Mouse (Mus musculus): ENCODE results near the gene Jmjd1c. TPM values are rescaled to one million over a fixed set of nuclear protein-coding genes. Genes with fewer than 3 reads are reported as not detected.

The Jmjd1c gene
- polyA plus RNA-seq, 1 experiment, result 42.4 TPM

DNA sequence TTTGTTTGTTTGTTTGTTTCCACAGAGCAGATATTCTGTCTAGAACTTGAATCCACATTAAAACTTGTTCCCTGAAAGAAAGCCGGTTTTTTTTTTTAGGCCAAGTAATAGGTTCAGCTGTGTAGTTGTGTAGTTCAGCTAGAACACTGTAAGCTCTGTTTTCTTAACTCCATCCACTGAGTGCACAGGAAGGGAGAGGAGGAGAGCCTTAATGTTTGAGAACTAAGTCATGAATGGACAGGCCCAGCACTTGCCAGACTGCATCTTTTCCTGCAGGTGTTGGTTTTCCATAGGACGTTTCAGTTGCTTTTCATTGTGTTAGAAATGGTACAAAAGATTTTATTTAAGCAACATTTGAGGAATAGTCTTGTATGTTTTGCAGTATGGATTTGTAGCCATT is 48.3 kb downstream of the Jmjd1c start:
- TF ChIP-seq CTCF (IDR thresholded peaks at IDR 0.05; ENCODE audit: borderline replicate concordance, extremely low read depth, insufficient read depth, insufficient read length) (no peak), POLR2A (IDR thresholded peaks at IDR 0.05; ENCODE audit: borderline replicate concordance, extremely low read depth, insufficient read depth, insufficient read length, poor library complexity, severe bottlenecking) (no peak)
- DNase-seq (ENCODE audit: low read depth), result peak; percentile 23

DNA sequence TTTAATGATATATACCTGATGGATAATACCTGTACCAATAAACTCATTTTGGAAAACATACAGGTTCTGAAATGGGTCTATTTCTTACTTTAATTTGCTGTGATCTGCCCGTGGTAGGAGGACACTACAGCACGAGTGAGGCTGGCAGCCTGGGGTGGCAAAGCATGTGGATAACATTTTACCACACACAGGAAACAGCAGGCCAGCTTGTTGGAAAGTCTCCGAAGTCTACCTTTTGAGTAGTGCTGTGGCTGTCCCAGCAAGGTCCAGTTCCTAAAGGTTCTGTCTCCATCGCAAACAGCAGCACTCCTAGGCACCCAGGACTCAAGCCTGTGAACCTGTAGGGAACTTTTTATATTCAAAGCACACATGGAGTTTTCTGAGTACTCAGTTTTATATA is 49.7 kb downstream of the Jmjd1c start:
- no peak for DNase-seq (ENCODE audit: low read depth)
- TF ChIP-seq POLR2A (IDR thresholded peaks at IDR 0.05; ENCODE audit: borderline replicate concordance, extremely low read depth, insufficient read depth, insufficient read length, poor library complexity, severe bottlenecking) (no peak), CTCF (IDR thresholded peaks at IDR 0.05; ENCODE audit: borderline replicate concordance, extremely low read depth, insufficient read depth, insufficient read length) (no peak)

DNA sequence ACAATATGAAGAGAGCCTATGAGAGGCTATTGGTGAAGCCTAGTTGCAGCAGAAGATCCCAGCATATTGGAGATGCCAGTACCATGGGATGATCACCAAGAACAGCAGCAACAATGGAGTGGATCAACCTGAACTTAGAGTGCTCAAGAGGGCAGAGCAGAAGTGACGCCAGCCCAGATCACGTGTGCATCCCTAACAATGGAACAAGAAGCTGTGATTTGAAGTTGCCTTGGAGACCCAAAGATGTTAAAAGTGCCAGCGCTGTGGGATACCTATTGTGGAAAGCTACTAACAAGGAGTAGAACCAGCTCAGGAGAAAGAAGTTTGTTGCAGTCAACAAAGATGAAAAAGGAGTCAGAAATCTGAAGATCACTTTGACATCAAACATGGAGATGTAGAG is 55.8 kb downstream of the Jmjd1c start:
- TF ChIP-seq POLR2A (IDR thresholded peaks at IDR 0.05; ENCODE audit: borderline replicate concordance, extremely low read depth, insufficient read depth, insufficient read length, poor library complexity, severe bottlenecking) (no peak), CTCF (IDR thresholded peaks at IDR 0.05; ENCODE audit: borderline replicate concordance, extremely low read depth, insufficient read depth, insufficient read length) (no peak)
- DNase-seq (ENCODE audit: low read depth), result no peak

DNA sequence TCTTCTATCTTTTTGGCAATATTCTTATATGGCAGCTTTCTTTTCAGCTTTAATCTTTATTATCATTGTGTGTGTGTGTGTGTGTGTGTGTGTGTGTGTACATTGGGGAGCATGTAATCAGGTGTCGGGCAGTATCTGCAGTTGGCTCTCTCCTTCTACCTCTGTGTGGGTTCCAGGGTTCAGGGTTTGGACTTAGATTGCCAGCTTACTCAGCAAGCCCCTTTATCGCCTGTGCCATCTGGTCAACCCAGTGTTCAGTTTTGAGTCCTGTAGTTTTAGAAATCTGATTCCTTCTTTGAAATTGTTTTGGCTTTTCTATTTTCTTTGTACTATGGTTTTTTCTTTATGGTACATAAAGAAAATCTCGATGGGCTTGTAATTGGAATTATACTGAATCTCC is 58.7 kb downstream of the Jmjd1c start:
- DNase-seq (ENCODE audit: low read depth), result no peak
- TF ChIP-seq POLR2A (IDR thresholded peaks at IDR 0.05; ENCODE audit: borderline replicate concordance, extremely low read depth, insufficient read depth, insufficient read length, poor library complexity, severe bottlenecking) (no peak), CTCF (IDR thresholded peaks at IDR 0.05; ENCODE audit: borderline replicate concordance, extremely low read depth, insufficient read depth, insufficient read length) (no peak)

DNA sequence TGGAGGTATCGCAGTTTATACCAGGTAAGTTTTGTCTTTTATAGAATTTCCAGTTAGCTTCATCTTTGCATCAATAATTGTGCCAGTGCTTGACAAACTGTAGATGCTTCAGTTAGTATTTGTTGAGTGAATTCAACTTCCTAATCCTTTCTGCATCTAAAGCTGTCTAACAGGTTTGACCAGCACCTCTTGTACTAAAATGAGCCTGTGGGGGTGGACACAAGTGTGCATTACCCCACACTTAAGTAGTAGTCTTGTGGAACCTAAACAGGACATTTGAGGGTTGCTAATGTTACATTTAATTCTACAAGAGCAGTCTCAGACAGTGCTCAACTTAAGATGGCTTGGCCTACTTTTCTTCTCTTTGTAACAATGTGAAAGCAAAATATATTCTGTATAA is 78.1 kb downstream of the Jmjd1c start:
- TF ChIP-seq CTCF (IDR thresholded peaks at IDR 0.05; ENCODE audit: borderline replicate concordance, extremely low read depth, insufficient read depth, insufficient read length) (no peak), POLR2A (IDR thresholded peaks at IDR 0.05; ENCODE audit: borderline replicate concordance, extremely low read depth, insufficient read depth, insufficient read length, poor library complexity, severe bottlenecking) (no peak)
- no peak for DNase-seq (ENCODE audit: low read depth)

DNA sequence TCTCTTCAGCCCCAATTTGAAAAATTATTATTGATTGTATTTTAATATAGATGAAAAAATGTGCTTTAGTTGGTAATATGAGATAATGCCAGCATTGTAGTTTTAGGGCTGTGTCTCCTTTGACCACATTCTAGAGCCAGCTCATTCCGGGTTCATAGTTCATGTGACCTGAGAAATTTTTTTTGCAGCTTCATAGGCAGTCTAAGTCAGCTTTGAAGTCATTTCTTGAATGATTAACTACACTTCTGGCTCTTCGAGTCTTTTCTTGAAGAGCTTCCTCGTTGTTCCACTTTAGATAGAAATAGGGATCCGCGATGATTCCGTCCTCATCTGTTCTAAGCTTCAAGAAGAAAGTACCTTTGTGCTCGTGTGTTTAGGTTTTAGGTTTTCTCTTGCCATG is 80.1 kb downstream of the Jmjd1c start:
- DNase-seq (ENCODE audit: low read depth), result no peak
- TF ChIP-seq CTCF (IDR thresholded peaks at IDR 0.05; ENCODE audit: borderline replicate concordance, extremely low read depth, insufficient read depth, insufficient read length), result no peak
- no peak for TF ChIP-seq POLR2A (IDR thresholded peaks at IDR 0.05; ENCODE audit: borderline replicate concordance, extremely low read depth, insufficient read depth, insufficient read length, poor library complexity, severe bottlenecking)

DNA sequence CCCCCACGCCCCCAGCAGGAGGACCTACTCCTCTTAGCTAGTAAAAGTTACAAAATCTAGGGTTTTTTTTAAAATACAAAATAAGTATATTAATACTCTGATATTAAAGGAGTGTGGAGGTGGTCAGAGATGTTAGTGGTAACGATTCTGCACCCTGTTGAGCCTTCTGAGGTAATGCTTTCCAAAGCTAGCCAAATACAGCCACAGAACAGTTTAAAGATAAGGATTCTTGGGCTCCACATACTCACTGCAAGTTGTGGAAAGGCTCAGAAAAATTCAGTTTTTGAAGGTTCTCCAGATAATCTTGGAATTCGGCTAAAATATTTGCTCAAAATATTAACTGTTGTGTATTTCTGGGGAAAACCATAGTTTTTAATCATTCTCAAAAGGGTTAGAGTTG is 81.0 kb downstream of the Jmjd1c start:
- DNase-seq (ENCODE audit: low read depth), result no peak

DNA sequence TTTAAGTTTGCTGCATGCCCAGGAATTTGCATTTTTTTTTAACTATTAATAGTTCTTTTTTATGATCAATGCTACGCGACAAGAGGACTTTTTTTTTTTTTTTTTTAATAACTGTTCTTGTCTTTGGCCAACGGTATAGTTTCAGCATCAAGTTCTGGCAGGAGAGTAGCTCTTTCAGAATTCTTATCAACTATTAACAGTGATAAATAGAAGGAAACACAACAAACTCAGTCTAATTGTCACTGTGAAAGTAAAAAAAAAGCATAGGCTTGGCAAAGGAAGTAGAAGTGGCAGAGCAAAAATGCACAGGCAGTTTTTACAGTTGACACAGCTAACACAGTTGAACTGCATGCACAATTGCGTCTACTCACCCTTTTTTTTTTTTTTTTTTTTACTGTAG is 81.5 kb downstream of the Jmjd1c start:
- no peak for DNase-seq (ENCODE audit: low read depth)
- no peak for TF ChIP-seq CTCF (IDR thresholded peaks at IDR 0.05; ENCODE audit: borderline replicate concordance, extremely low read depth, insufficient read depth, insufficient read length)
- TF ChIP-seq POLR2A (IDR thresholded peaks at IDR 0.05; ENCODE audit: borderline replicate concordance, extremely low read depth, insufficient read depth, insufficient read length, poor library complexity, severe bottlenecking), result no peak

More for the DNA sequence above, 81.0 kb downstream of the Jmjd1c start:
- TF ChIP-seq POLR2A (IDR thresholded peaks at IDR 0.05; ENCODE audit: borderline replicate concordance, extremely low read depth, insufficient read depth, insufficient read length, poor library complexity, severe bottlenecking), result no peak
- TF ChIP-seq CTCF (IDR thresholded peaks at IDR 0.05; ENCODE audit: borderline replicate concordance, extremely low read depth, insufficient read depth, insufficient read length), result no peak

DNA sequence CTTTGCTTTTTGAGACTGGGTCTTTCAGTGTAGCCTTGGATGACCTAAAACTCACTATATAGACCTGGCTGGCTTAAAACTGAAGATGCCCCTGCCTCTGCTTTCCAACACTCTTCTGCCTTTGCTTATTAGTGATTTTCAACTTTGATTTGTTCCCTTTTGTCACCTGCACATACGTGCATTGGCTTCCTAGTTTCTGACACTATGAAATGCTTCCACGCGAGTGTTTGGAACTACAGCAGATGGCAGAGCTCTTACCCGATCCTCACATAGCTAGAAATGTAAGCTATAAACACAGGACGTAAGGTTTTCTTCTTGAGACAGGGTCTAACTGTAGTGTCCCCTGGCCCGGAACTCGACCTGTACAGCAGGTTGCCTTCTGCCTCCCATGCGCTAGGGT is 84.1 kb downstream of the Jmjd1c start:
- TF ChIP-seq CTCF (IDR thresholded peaks at IDR 0.05; ENCODE audit: borderline replicate concordance, extremely low read depth, insufficient read depth, insufficient read length) (no peak), POLR2A (IDR thresholded peaks at IDR 0.05; ENCODE audit: borderline replicate concordance, extremely low read depth, insufficient read depth, insufficient read length, poor library complexity, severe bottlenecking) (no peak)
- no peak for DNase-seq (ENCODE audit: low read depth)

DNA sequence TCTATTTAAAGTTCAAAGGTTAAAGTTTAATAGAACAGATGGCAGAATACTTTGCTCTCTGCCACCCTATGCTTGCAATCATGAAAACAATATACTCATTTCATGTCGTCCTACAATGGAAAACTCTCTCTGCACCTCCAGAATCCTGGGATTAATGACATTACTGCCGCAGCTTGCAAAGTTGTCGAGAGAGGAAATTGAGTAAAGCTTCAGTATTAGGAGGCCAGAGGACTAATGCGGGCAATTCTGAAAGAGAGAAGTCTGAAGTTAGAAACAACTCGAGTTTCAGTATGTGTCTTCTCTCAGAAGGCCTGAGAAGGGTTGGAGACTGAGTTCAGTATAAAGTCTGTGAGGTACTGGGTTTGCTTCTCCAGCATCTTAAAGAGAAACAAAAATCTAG is 84.9 kb downstream of the Jmjd1c start:
- no peak for TF ChIP-seq POLR2A (IDR thresholded peaks at IDR 0.05; ENCODE audit: borderline replicate concordance, extremely low read depth, insufficient read depth, insufficient read length, poor library complexity, severe bottlenecking)
- no peak for TF ChIP-seq CTCF (IDR thresholded peaks at IDR 0.05; ENCODE audit: borderline replicate concordance, extremely low read depth, insufficient read depth, insufficient read length)
- DNase-seq (ENCODE audit: low read depth), result no peak

DNA sequence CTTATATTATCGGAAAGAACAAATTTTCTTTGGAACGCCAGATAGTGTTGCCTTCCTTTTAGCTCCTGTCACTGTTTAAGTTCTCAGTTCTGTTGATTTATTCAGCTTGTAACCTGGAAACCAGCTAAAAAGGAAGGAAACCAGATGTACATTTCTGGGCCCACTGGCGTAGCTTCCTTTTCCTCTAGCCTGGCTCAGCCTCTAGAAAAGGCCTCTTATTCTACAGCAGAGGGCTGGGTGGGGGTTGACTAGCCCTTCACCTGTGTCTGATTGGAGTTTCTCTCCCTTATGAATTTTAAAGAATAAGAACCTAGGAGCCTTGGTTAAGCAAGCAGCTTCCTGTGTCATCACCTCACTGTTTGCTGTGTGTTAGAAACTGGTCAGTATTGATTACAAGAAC is 86.7 kb downstream of the Jmjd1c start:
- no peak for DNase-seq (ENCODE audit: low read depth)
- no peak for TF ChIP-seq CTCF (IDR thresholded peaks at IDR 0.05; ENCODE audit: borderline replicate concordance, extremely low read depth, insufficient read depth, insufficient read length)
- TF ChIP-seq POLR2A (IDR thresholded peaks at IDR 0.05; ENCODE audit: borderline replicate concordance, extremely low read depth, insufficient read depth, insufficient read length, poor library complexity, severe bottlenecking), result no peak

DNA sequence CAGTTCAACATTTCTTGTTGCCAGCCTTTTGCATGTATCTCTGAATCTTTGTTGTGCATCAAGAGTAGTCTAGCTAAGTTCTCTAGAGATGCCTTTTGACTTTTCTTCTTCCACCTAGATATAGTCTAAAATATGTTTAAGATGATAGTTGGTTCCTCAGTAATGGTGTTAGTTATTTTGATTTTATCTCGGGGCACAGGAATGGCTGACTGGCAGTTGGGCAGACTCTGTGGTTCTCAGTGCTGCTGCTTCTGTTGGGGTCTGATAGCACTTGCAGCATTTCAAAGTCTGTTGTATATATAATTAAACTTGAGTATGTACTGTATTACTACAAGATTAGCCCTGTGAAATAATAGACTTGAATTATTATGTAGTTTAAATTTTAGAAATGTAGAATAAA is 87.2 kb downstream of the Jmjd1c start:
- TF ChIP-seq POLR2A (IDR thresholded peaks at IDR 0.05; ENCODE audit: borderline replicate concordance, extremely low read depth, insufficient read depth, insufficient read length, poor library complexity, severe bottlenecking) (no peak), CTCF (IDR thresholded peaks at IDR 0.05; ENCODE audit: borderline replicate concordance, extremely low read depth, insufficient read depth, insufficient read length) (no peak)
- DNase-seq (ENCODE audit: low read depth), result no peak

Data from brain, embryonic 14.5 days (tissue).